Mouse (Mus musculus) cortical plate, adult 2 months (tissue): Measurements from ENCODE around the gene Erp29. TPM values are rescaled to one million over a fixed set of nuclear protein-coding genes. Genes with fewer than 3 reads are reported as not detected.

ENCODE experiments used
- H3K27ac ChIP-seq: fragments of 200-500 bp; 2 replicates; pipeline ENCODE4 v1.5.1; 2012; ENCODE audit warnings: low read length, control low read depth, inconsistent platforms; ENCODE audit not compliant: insufficient read depth
- H3K4me1 ChIP-seq: fragments of 200-500 bp; 2 replicates; pipeline ENCODE4 v1.6.1; 2011; ENCODE audit warnings: low read length; ENCODE audit not compliant: control insufficient read depth, insufficient read depth
- H3K4me3 ChIP-seq: fragments of 200-500 bp; 2 replicates; pipeline ENCODE4 v1.5.1; 2011; ENCODE audit warnings: mild to moderate bottlenecking, low read length, control low read depth; ENCODE audit not compliant: insufficient read depth
- CTCF ChIP-seq: fragments of 200-500 bp; IDR thresholded peaks from 2 replicates; pipeline ENCODE4 v1.5.1; 2011; ENCODE audit warnings: mild to moderate bottlenecking, control low read depth, low read length; ENCODE audit not compliant: insufficient read depth; ENCODE audit errors: extremely low read depth
- POLR2A ChIP-seq: fragments of 200-500 bp; IDR thresholded peaks from 2 replicates; pipeline ENCODE4 v1.6.1; 2011; ENCODE audit warnings: mild to moderate bottlenecking, low read length, control low read depth; ENCODE audit not compliant: insufficient read depth; ENCODE audit errors: extremely low read depth
- polyA plus RNA-seq: library from polyadenylated mRNA; depleted of rRNA; stranded (reverse); fragments of >200 nt; gene quantifications from 2 replicates; pipeline ENCODE4 v1.2.3, GENCODE M21; 2012

The Erp29 gene
- polyA plus RNA-seq, 1 experiment: 92.1 TPM

- no peak for TF ChIP-seq CTCF
- TF ChIP-seq POLR2A: no peak
- no peak overlapping the region for H3K27ac ChIP-seq
- no peaks in the 10 kb centered on the region for H3K4me1 ChIP-seq
- no peak overlapping the region for H3K4me3 ChIP-seq
Observed at GRCm38 (mm10) chr5:121393402-121393801, 58.9 kb downstream of the Erp29 start.

- TF ChIP-seq POLR2A (no peak), CTCF (peak; percentile 57; the same call in 1 of the 2 replicates)
- no peak overlapping the region for H3K27ac ChIP-seq
- no peaks in the 10 kb centered on the region for H3K4me1 ChIP-seq
- H3K4me3 ChIP-seq: no peak overlapping the region
Observed at GRCm38 (mm10) chr5:121392667-121393380, 59.5 kb downstream of the Erp29 start.

GRCm38 (mm10) chr5:121389691-121390090 is 62.6 kb downstream of the Erp29 start:
- TF ChIP-seq CTCF (no peak), POLR2A (no peak)
- no peak overlapping the region for H3K4me3 ChIP-seq
- H3K27ac ChIP-seq: no peak overlapping the region
- no peaks in the 10 kb centered on the region for H3K4me1 ChIP-seq

- TF ChIP-seq CTCF: no peak
- TF ChIP-seq POLR2A: no peak
- H3K4me1 ChIP-seq: no peaks in the 10 kb centered on the region
- no peak overlapping the region for H3K4me3 ChIP-seq
- H3K27ac ChIP-seq: no peak overlapping the region
Observed at GRCm38 (mm10) chr5:121389106-121389505, 63.2 kb downstream of the Erp29 start.

GRCm38 (mm10) chr5:121387126-121387525 is 65.2 kb downstream of the Erp29 start:
- no peak overlapping the region for H3K4me3 ChIP-seq
- no peak overlapping the region for H3K27ac ChIP-seq
- no peak for TF ChIP-seq POLR2A
- no peak for TF ChIP-seq CTCF
- H3K4me1 ChIP-seq: peaks cover 3% of the 10 kb centered on the region; the same call in 1 of the 2 replicates

- H3K27ac ChIP-seq: peak overlapping the region; percentile 13; the same call in 1 of the 2 replicates
- H3K4me1 ChIP-seq: peaks cover 6% of the 10 kb centered on the region
- H3K4me3 ChIP-seq: peak overlapping the region; percentile 70; the same call in 1 of the 2 replicates
- TF ChIP-seq POLR2A (no peak), CTCF (no peak)
Observed at GRCm38 (mm10) chr5:121386120-121386909, 66.0 kb downstream of the Erp29 start.

- H3K4me1 ChIP-seq: peaks cover 6% of the 10 kb centered on the region
- TF ChIP-seq POLR2A (peak; percentile 53; the same call in 1 of the 2 replicates), CTCF (no peak)
- H3K27ac ChIP-seq: peak within 1 kb of the TSS; percentile 94
- H3K4me3 ChIP-seq: peak within 1 kb of the TSS; percentile 70
Observed at GRCm38 (mm10) chr5:121385461-121386119, 66.7 kb downstream of the Erp29 start, which contains the start of gene Trafd1. Trafd1 (minus strand) TSS chr5:121385632.

- peak overlapping the region; percentile 94 for H3K27ac ChIP-seq
- peak overlapping the region; percentile 70 for H3K4me3 ChIP-seq
- H3K4me1 ChIP-seq: peaks cover 6% of the 10 kb centered on the region
- TF ChIP-seq CTCF (no peak), POLR2A (0 out of 2 replicates have a peak, but pooled peaks have one; percentile 24)
Observed at GRCm38 (mm10) chr5:121384757-121385460, 67.4 kb downstream of the Erp29 start.
